Mouse (Mus musculus): ENCODE measurements around the gene Fam168a.

Gene Fam168a

DNA sequence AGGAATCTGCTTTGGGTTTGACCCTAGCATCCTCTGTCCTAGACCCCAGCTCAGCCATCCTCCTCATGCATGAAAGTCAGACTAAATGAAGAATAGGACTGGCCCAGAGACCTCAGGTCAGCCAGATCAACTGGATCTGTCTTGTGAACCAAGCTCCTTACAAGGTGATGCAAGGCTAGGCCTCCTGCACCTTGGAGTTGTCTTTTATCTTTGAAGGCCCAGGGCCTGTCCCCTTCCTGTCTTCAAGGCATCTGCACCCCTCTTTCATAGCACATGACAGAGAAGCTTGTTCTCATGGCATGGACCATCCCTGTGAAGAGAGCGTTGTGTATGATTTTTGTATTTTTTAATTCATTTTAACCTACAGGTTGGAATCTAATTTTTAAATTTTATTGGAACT, 134.5 kb downstream of the Fam168a start:
- POLR2A ChIA-PET, result interaction anchor here (0.5 to 1.7 kb wide), 7 partner anchors 22 to 135 kb away, joined by 3 to 5 read pairs (median 3); partner anchors contain the start of genes Relt (in 2 of the 4) and Fam168a (in 1 of the 4)
- CTCF ChIA-PET, result interaction anchor here in 1 of 4 experiments (3.0 kb wide), 1 partner anchor 22 kb away, joined by 12 read pairs; the partner anchor contains the start of gene Relt

DNA sequence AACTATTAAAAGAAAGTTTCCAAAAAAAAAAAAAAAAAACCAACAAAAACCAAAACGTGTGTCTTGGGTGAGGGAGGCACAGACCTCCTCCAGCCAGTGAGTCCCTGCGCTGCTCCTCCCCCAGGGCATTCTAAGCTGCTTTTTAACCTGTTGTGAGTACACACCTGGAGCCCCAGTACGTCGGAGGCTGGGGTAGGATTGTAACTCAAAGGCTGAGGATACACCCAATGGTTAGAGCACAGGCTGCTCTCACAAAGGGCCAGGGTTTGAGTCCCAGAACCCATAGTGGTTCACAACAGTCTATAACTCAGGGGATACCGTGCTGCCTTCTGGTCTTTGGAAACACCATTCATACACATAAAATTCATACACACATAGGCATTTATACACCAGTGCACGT, 135.2 kb downstream of the Fam168a start:
- ChIA-PET CTCF (interaction anchor here in 1 of 4 experiments (0.6 to 3.0 kb wide), 2 partner anchors 8 to 22 kb away, joined by 3 to 12 read pairs; partner anchors contain the start of gene Relt), POLR2A (interaction anchor here (0.5 to 1.7 kb wide), 9 partner anchors 13 to 681 kb away, joined by 3 to 5 read pairs (median 4); partner anchors contain the start of genes Relt (in 2 of the 4) and Fam168a (in 1 of the 4))

DNA sequence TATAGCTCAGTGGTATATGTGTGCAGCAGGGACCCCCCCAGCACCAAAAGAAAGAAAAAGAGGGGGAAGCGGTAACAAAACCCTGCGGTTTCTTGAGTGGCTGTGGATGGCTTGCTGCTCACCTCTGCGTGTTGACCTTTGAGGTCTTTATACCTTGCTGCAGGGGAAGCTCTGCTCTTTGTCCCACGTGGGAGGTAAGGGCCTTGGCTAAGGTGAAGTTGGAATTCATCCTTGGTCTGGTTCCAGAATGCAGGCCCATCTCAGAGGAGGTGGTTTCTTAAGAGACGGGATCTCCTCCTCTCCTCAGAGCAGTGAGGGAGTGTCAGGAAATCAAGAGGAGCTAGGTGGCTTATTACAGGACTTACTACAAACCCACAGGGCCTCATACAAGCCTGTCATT, 135.7 kb downstream of the Fam168a start:
- POLR2A ChIA-PET, result interaction anchor here in 3 of 4 experiments (0.7 to 2.1 kb wide), 7 partner anchors 13 to 682 kb away, joined by 3 to 6 read pairs (median 4); partner anchors contain the start of genes Relt (in 2 of the 3) and Fam168a (in 1 of the 3)
- CTCF ChIA-PET, result interaction anchor here in 1 of 4 experiments (0.6 to 3.0 kb wide), 2 partner anchors 7 to 21 kb away, joined by 3 to 12 read pairs; partner anchors contain the start of gene Relt

DNA sequence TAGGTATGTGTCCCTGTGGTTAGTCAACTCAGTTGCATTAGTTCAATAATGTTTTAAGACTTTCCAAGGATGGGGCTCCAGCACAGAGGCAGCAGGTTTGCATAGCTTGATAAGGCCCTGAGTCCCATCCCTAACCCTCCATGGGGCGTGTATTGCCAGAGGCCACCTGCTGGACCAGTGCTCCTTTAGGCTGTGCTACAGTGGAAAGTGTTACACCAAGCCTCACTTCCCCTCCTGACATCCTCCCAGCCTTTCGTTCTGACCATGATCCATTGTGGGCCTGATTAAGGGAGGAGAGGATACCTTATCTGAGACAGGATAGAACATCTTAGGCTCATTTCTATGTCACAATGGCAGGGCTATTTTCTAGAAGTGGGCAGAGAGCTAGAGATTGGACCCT, 137.4 kb downstream of the Fam168a start:
- ChIA-PET POLR2A (interaction anchor here in 2 of 4 experiments (0.9 to 2.1 kb wide), 3 partner anchors 9 to 19 kb away, joined by 3 to 6 read pairs (median 5); partner anchors contain the start of gene Relt (in 2 of the 2)), CTCF (interaction anchor here in 1 of 4 experiments (1.7 kb wide), 1 partner anchor 19 kb away, joined by 5 read pairs; the partner anchor contains the start of gene Relt)

DNA sequence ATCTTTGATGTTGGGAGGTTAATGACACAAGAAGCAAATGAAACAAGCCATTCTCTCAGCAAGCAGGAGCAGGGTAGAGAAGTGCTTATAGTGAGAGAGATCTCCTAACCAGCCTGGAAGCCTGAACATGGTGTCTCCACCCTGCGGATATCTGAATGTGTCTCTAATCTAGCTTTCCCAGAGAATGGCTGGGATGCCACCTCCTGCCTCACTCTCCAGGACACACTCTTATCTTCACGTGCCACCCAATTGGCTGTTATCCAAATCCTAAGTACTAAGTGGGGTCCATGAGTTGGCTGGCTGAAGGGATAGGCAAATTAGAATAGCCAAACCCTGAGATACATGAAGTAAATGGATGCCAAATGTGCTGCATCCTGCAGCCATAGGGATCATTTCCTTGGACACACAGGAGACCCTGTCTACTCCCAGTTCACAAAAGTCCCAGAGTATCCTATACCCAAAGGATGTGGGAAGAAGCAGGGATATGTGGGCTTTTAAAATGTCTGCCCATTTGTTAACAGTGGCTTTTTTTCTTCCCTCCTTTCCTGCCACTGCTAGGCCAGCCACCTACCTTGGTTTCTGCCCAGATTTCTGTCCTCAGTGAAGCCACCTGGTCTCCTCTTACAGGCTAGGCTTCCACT, 138.1 kb downstream of the Fam168a start:
- CTCF ChIA-PET, result interaction anchor here in 2 of 4 experiments (0.5 to 1.7 kb wide), 3 partner anchors 19 to 59 kb away, joined by 3 to 5 read pairs (median 4); partner anchors contain the start of gene Relt (in 2 of the 2)
- POLR2A ChIA-PET, result interaction anchor here in 2 of 4 experiments (0.9 to 2.1 kb wide), 5 partner anchors 9 to 19 kb away, joined by 3 to 7 read pairs (median 6); partner anchors contain the start of gene Relt (in 2 of the 2)

DNA sequence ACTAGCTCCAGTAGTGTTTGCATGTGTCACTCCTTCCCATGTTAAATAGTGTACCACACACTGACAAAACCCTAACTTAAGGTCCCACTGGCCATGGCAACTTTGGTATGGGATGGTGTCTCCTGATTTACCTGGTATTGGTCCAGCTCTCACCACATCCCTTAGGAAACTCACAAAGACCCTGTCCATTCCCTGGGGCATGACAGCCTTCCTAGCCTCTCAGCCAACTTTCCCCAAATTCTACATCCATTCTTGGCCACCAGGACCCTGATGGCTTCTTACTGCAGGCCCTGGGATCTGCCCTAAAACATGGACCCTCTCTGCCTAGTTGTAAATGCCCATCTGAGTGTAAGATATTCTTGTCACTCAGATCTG, 138.6 kb downstream of the Fam168a start:
- ChIA-PET CTCF (interaction anchor here in 2 of 4 experiments (0.5 to 1.7 kb wide), 3 partner anchors 18 to 58 kb away, joined by 3 to 5 read pairs (median 4); partner anchors contain the start of gene Relt (in 2 of the 2)), POLR2A (interaction anchor here in 1 of 4 experiments (1.2 to 1.7 kb wide), 3 partner anchors 12 to 24 kb away, joined by 3 to 7 read pairs (median 6); partner anchors contain the start of gene Relt)

DNA sequence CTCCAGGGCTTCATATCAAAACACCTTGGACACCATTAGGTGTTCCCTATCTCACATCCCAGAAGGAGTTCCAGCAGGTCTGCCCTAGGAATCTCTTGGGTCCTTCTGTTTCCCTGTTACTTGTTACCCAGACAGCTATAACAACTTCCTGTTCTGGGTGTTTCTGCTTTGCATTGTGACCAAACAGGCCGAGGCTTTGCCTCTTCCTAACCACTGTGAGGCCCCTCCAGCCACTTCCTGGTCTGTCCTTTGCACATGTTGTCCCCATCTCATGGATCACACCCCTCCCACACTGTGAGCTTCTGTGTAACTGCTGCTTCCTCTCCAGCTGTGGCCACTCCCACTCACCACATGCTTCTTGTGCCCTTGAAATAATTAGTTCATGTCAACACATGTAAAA, 139.0 kb downstream of the Fam168a start:
- ChIA-PET CTCF (interaction anchor here in 2 of 4 experiments (0.5 to 1.5 kb wide), 2 partner anchors 18 to 58 kb away, joined by 3 to 4 read pairs; partner anchors contain the start of gene Relt (in 1 of the 2)), POLR2A (interaction anchor here in 1 of 4 experiments (1.2 to 1.7 kb wide), 3 partner anchors 12 to 24 kb away, joined by 3 to 7 read pairs (median 6); partner anchors contain the start of gene Relt)

DNA sequence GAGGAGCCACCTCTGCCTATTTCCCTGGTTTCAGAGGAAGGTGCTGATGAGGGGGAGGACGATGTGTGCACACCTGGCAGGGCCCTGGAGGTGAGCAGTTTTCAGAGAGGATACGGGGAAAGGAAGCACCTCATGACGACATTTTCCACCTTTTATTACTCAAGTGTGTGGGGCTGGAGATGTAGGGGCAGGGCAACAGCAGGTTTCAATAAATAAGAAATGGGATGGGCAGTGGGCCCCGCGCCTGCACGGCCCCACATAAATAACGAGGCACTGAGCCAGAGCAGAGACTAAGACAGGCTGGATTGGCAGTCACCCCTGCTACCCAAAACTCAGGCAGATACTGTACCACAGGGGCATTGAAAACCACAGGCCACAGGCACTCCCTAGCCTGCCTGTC, 139.6 kb downstream of the Fam168a start:
- POLR2A ChIA-PET, result interaction anchor here in 1 of 4 experiments (1.0 to 2.1 kb wide), 6 partner anchors 8 to 33 kb away, joined by 3 to 10 read pairs (median 3); partner anchors contain the start of gene Relt
- CTCF ChIA-PET, result interaction anchor here in 1 of 4 experiments (1.5 kb wide), 1 partner anchor 17 kb away, joined by 4 read pairs; the partner anchor contains the start of gene Relt

DNA sequence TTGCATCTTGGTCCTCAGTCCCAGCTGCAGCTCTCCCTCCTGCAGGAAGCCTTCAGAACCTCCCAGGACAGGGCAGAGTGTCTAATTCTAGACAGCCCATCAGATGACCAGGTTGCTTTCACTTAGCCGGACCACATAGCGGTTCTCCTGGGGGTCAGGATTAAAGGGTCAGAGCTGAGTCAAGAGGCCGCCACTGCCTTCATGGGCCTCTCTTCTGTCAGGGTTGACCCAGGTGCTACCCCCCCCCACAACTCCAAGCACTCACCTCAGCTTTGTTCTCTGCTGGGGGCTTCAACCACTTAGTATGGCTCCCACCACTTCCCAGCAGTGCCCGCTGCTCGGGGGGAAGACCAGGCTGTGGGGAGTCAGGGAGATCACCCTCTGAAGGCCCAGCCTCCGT, 140.7 kb downstream of the Fam168a start:
- ChIA-PET CTCF (interaction anchor here in 3 of 4 experiments (0.5 to 2.4 kb wide), 5 partner anchors 16 to 135 kb away, joined by 3 to 20 read pairs (median 3); partner anchors contain the start of gene Relt (in 2 of the 3)), POLR2A (interaction anchor here in 3 of 4 experiments (0.6 to 2.1 kb wide), 7 partner anchors 9 to 417 kb away, joined by 3 to 10 read pairs (median 3); partner anchors contain the start of gene Arhgef17 (in 1 of the 3))

DNA sequence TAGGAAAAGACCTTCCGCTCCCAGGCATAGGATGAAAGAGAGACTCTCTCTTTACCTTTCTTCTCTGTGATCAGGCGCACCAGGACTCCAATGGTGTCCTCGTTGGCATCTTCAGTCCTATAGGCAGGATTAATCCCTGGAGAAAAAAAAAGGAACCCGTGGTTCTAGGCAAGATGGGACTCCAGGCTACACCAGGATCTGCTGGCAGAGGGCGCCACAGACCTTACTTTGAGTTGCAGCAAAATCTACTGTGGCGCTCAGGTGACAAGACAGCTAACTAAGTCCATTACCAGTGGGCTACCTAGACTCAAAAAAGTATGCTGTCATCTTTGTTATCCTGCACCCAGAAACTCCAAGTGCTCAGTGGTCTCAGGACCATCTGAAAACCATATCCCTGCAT, 142.3 kb downstream of the Fam168a start:
- POLR2A ChIA-PET, result interaction anchor here (0.5 to 3.0 kb wide), 23 partner anchors 9 to 242 kb away, joined by 3 to 21 read pairs (median 4); partner anchors contain the start of genes Relt (in 3 of the 4), Fam168a (in 1 of the 4) and Rab6a (in 1 of the 4)
- CTCF ChIA-PET, result interaction anchor here (0.6 to 2.5 kb wide), 44 partner anchors 7 to 493 kb away, joined by 3 to 29 read pairs (median 4); partner anchors contain the start of gene Relt (in 4 of the 4)

DNA sequence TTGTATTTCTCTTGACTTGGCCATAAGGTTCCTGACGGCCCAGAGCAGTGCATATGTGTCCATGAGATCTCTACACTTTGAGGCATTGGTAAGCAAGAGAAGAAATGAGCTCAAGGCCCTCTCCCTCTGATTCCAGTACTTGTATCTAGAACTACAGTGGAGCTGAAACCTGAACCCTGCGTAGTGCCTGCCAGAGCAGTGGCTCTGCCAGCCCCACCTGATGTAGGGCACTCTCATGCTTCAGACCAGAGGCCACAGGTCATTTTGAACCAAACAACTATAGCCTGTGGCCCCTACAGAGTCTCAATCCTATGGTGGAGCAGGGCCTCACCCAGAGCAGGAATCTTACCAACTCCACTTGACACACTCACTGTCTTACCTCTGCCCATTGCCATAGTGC, 143.1 kb downstream of the Fam168a start:
- ChIA-PET CTCF (interaction anchor here (0.6 to 2.5 kb wide), 36 partner anchors 8 to 492 kb away, joined by 3 to 29 read pairs (median 4); partner anchors contain the start of gene Relt (in 4 of the 4)), POLR2A (interaction anchor here in 3 of 4 experiments (0.6 to 3.0 kb wide), 15 partner anchors 11 to 242 kb away, joined by 3 to 21 read pairs (median 4); partner anchors contain the start of genes Relt (in 2 of the 3) and Rab6a (in 1 of the 3))

DNA sequence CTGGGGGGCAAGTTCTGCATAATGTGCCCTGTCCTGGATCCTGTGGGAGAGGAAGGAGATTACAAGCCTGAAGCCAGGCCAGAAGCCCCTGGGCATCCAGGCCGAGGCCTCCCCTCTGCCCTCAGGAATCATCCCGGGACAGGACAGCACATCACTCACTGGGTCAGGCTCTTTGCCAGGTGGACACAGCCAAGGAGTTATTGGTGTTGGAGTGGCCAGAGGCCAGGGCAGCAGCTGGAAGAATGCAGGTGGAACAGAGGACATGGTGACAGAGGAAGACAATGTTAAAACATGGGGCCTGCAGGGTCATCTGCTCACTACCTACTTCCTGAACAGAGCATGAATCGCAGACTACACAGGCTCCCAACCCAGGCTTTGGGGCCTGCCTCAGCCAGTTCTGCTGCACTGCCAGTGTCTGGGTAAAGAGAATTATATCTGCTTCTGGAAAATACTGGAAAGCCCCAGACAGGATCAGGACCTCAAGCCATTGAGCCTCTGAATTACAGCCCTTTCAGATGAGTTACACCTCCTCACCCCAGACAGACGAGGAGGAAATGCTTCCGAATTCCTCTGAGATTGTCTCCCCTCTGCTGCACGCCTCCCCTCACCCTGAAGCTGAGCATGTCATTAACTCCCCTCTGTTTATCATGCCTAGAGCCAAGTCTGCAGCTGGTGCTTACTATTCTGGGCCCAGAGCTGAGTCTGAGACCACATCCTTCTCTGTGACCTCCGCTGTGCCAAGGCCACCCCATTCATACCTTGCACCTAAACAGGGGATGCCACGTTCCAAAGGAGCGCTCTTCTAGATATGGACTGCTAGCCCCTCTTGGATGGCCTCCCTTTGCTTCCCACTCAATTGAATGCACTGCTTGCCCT, 145.3 kb downstream of the Fam168a start:
- POLR2A ChIA-PET, result interaction anchor here in 2 of 4 experiments (1.0 to 4.8 kb wide), 2 partner anchors 9 to 12 kb away, joined by 4 to 23 read pairs; partner anchors contain the start of gene Relt (in 1 of the 2)
- CTCF ChIA-PET, result no interaction called here

DNA sequence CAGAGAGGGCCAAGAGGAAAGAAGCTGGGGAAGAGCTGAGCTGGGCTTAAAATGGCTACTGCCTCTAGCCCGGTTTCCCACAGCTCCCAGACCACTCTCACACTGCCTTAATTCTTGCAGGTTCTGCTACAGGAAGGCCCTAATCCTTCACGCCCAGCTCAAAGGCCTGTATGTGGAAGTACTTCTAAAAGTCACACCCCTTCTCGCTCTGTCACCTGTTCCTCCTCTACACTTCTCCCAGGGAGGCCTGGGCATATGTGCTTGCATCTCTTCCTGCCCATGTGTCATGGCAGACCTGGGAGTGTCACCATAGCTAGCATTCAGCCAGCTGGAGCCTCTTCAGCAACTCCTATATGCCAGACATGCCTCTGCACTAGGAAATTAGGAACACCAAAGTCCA, 147.0 kb downstream of the Fam168a start:
- ChIA-PET CTCF (interaction anchor here (0.6 to 1.7 kb wide), 6 partner anchors 10 to 666 kb away, joined by 3 to 8 read pairs (median 3); partner anchors contain the start of gene Relt (in 3 of the 4)), POLR2A (interaction anchor here in 3 of 4 experiments (0.7 to 4.8 kb wide), 6 partner anchors 9 to 40 kb away, joined by 3 to 23 read pairs (median 4); partner anchors contain the start of gene Relt (in 3 of the 3))

DNA sequence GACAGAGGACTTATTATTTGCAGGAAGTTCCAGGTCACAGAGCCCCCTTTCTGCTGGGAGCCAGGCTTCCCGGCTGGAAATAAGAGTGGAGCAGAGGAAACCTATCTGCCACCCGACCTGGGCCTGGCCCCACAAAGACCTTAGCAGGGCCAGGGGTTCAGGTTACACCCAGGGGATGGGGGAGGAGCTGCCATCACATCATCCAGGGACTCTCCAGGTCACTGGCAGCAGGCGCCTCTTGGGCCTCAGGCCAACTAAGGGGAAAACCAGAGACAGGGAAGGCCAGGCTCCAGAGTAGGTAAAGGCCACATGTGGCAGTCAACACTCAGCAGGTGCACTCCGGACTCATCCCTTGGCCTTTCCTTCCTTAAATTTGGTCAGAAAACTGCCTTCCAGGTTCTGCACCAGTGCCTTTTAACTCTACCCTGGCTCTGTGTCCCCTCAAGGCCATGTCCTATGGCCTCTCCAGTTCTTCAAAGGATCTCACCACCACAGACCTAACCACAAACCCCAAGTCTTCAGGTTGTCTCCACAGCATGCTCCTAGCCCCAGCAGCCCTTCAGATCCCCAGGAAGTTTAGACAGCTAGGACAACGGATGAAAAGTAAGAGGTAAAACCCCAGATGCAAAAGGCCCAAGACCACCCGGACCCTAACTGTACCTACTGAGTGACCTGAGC, 147.8 kb downstream of the Fam168a start:
- CTCF ChIA-PET, result interaction anchor here in 3 of 4 experiments (1.0 to 1.7 kb wide), 3 partner anchors 9 kb away, joined by 3 to 8 read pairs (median 6); partner anchors contain the start of gene Relt (in 3 of the 3)
- POLR2A ChIA-PET, result interaction anchor here in 3 of 4 experiments (1.0 to 4.8 kb wide), 7 partner anchors 9 to 19 kb away, joined by 3 to 23 read pairs (median 4); partner anchors contain the start of gene Relt (in 3 of the 3)

DNA sequence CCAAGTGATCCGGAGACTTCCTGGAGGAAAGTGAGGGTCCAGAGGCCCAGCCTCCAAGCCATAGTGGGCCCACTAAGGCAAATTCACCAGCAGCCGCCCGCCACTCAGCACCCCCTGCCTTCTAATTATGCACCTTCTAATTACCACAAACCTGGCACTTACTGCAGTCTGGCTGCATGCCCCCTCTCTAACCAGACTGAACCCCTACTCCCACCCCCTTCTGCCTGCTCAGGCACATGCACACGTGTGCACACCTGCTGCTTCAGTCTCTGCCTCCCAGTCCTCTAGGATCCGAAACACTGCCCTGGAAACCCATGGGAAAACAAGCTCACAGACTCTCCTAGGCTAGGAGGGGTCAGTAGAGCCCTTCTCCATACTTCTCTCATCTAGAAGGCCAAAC, 148.4 kb downstream of the Fam168a start:
- ChIA-PET CTCF (interaction anchor here in 2 of 4 experiments (0.6 to 1.4 kb wide), 2 partner anchors 78 to 114 kb away, joined by 3 to 10 read pairs; no protein-coding TSS in a partner anchor), POLR2A (interaction anchor here in 2 of 4 experiments (1.2 to 4.8 kb wide), 5 partner anchors 8 to 77 kb away, joined by 4 to 23 read pairs (median 6); partner anchors contain the start of genes Relt (in 2 of the 2) and Arhgef17 (in 1 of the 2))

DNA sequence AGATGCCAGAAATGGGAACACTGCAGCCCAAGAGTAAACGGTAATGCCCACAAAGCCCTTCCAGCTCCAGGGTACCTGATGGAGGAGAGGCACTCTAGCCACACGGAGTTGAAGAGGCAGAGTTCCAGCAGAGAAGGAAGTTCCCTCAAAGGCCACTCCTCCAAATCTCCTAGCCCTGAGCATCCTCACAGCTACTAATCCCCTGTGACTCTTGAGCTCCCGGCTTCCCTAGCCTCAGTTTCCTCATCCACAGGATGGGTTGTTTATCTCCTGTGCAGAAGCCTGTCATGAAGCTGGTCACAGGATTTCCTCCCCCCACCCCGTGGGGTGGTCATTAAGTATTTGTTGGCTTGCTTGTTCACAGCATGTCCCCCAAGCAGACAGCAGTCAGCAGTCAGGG, 148.9 kb downstream of the Fam168a start:
- POLR2A ChIA-PET, result interaction anchor here in 2 of 4 experiments (0.8 to 4.8 kb wide), 8 partner anchors 8 to 149 kb away, joined by 3 to 23 read pairs (median 4); partner anchors contain the start of genes Relt (in 2 of the 2), Arhgef17 (in 1 of the 2) and Fam168a (in 1 of the 2)
- CTCF ChIA-PET, result interaction anchor here in 2 of 4 experiments (0.6 to 1.4 kb wide), 2 partner anchors 79 to 113 kb away, joined by 3 to 10 read pairs; no protein-coding TSS in a partner anchor
